Mouse (Mus musculus): Measurements from ENCODE around the gene Pole4.
A peak's percentile ranks its signal among the peaks of the same experiment; 100 is the strongest.

Gene Pole4

DNA sequence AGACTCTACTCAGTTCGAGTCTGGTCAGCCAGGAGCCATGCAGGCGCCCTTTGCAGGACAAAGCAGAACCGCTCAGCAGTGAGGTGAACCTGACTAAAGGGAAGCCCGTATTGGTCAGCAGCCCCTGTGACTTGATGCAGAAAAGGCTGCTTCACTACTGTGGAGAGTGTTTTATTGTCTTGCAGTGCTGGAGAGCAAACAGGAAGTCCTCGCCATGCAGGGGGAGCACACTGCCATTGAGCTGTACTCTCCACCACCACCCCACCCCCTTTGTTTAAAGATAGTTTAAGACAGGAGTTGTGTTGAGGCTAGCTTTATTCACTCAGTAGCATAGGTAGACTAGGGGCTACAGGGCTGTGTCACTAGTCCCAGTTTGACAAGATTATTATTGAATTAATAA is at the start of gene Pole4:
Gene Pole4, minus strand, starts transcription at position 145 of the 400 bp plus-strand sequence.
- no peak for DNase-seq

DNA sequence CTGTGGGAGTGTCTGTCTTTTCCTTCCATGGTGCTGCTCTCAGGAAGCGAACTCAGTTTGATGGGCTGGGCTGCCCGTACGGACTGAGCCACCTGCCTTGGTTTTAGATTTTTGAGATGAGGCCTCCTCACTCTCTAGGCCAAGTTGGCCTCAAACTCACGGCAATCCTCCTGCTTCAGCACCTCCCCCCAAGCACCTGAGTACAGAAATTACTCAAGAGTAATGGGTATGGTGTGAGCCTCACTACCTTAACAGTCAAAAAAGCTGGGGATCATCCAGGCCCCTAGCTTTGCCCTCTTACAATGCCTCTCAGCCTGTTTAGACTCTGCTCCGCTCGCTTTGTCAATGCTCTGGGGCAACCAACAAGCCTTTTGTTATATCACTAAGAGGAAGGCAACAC is 49.6 kb upstream of the Pole4 start:
- DNase-seq: no peak

DNA sequence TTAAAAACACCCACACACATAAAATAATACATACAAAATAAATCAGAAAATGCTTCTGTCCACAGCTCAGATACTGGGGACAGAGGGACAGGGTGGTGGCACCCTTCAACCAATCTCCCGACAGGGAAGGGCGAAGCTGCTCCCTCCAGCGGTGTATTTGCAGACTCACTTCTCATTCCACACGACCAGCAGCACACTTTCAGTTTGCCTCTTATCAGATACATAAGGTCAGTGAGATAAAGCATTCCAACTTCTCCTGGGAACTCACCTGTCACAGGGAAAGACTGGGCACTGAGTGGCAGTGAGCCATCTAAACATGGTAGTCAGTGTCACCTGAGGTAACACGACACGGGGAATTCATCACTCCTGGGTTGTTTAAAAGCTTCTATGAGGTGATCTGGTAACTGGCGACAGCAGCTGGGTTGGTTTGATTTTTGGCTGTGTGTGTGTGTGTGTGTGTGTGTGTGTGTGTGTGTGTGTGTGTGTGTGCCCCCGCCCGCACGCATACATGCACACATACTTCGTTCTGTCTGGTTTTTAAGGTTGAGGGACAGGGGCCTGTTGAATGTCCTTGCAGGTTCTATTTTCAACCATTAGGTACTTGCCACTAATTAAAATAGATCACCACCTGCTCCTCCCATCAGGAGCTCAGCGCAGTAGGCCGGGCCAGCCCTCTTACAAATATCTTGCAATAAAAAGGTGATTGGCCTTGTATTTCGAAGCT is 48.6 kb upstream of the Pole4 start:
- no peak for DNase-seq

DNA sequence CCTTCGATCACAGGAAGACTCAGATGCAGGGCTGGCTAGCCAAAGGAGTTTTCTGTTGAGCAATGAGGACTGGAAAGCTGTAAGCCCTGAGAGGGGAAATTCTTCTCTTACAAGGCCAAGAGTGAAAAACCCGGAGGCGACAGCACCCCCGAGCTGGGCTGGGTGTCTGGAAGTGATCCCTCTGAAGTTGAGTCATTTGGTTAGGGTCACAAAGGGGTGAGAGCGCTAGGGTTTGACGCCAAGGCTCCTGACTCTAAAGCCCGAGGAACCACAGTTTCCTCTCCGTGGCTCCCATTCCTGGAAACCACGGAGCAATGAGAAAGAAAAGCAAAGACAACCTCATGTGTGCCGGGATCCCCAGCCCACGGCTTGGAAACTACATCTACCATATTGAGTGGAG is 47.9 kb upstream of the Pole4 start:
- no peak for DNase-seq

DNA sequence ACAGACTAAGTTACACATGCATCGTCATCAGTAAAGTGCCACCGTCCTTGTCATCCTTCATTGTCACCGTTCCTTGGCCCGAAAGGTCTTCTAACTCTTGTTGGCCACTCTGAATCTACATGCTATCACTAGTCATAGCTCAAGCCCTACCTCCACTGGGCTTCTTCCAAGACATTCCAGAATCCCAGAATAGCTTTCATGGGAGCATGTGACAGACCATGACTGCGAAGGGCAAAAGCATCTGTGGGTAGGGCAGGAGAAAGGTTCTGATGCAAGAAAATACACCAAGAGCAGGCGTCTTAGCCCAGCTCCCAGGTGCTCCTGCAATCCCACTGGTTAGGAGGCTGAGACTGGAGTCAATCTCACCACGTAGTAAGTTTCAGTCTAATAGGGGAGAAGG is 46.6 kb upstream of the Pole4 start:
- DNase-seq: no peak

DNA sequence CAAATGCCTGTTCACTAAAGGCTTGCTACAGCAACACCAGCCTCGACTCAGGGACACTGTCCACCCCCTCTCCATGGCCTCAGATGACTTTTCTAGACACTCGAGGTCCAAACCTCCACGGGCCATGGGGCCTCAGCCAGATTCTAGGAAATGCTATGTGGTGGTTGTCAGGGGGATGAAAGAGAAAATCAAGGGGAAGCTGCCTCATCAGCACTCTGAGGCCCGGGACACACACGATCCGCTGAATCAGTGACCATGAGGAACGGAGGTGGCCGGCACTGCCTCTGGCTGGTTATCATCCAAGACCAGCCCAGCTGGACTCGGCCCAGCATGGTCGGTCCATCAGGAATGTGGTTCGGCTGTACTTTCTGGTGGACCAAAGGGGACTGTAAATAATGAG is 45.9 kb upstream of the Pole4 start:
- no peak for DNase-seq

DNA sequence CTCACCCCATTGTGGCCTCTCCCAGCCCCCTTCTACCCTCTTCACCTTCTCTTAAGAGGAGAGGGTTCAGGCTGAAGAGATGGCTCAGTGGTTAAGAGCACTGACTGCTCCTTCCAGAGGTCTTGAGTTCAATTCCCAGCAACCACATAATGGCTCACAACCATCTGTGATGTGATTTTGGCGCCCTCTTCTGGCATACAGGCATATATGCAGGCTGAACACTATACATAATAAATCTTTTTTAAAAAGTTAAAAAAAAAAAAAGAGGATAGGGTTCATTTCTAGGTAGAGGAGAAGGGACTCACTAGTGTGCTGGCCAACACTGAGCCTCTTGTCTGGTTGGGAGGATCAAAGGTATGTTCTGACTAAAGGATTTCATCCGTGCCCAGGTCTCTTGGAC is 44.9 kb upstream of the Pole4 start:
- no peak for DNase-seq

DNA sequence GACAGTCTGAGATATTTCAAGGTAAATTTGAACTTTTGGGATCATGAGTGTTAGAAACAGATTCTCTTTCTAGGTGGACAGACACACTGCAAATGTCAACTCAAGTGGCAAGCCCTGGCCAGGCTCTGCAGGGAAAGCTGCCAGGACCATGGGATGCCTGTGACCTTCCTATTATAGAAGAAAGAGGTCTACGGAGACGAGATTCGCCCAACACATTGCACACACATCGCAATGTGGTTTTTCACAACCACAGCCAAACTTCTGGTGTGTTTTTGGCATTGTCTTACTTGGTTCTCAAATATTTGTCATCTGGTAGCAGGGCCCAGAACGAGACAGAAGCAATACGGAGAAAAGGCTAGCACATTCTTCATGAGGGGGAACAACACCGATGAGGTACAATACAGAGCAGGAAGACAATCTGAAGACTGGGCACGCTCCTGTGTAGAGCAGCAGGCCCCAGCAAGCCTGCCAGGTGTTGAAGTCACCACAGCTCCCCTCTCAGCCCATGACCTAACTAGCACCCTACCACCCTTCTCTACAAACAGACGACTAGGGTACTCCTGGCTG is 43.0 kb upstream of the Pole4 start:
- no peak for DNase-seq

DNA sequence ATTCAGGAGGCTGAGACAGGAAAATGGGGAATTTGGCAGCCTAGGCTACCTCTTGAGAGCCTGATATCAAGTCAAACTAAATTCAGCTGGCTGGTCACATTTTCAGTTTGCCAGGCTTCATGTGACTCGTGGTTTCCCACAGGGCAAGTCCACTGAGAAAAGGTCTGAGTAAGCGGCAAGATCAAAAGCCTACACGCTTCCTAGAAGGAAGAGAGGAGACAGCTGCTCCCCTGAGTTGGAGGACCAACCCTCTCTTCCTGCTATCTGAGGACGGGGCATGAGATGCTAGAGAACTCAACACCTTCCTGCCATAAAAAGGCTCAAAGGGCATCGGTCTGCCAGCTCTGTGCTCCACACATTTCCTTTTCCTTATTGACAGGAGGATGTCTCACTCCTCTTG is 41.9 kb upstream of the Pole4 start:
- DNase-seq: no peak

DNA sequence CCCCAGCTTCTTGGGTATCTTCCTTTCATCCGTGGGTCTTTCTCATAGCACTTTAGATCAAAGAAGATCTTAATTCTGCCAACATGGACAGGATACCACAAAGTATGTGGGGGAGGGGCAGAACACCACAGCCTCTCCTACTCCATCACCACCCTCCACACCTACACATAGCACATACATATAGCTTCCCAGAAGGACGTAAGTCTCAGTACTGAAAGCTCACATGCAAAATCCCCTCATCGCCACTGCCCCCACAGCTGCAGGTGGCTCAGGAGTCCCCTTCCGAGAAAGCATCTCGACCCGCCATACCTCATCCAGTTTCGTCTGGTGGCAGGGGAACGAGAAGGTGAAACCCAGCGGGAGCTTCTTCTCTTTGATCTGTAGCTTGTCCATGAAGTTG is 39.4 kb upstream of the Pole4 start:
- no peak for DNase-seq

DNA sequence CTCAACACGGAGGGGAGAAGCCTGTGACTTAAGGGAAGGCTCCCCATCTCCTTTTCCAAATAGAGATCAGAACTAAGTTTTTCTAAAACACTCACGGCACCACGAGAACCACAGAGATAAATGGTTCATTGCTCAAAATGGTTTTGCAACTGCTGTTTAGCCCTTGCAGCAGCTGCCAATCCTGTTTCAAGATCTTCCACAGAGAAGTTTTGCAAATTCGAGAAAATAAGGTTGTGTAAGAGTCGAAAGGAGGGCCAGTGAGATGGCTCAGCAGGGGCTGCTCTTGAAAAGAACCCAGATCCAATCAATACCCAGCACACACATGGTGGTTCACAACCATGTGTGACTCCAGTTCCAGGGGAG is 36.3 kb upstream of the Pole4 start:
- no peak for DNase-seq

DNA sequence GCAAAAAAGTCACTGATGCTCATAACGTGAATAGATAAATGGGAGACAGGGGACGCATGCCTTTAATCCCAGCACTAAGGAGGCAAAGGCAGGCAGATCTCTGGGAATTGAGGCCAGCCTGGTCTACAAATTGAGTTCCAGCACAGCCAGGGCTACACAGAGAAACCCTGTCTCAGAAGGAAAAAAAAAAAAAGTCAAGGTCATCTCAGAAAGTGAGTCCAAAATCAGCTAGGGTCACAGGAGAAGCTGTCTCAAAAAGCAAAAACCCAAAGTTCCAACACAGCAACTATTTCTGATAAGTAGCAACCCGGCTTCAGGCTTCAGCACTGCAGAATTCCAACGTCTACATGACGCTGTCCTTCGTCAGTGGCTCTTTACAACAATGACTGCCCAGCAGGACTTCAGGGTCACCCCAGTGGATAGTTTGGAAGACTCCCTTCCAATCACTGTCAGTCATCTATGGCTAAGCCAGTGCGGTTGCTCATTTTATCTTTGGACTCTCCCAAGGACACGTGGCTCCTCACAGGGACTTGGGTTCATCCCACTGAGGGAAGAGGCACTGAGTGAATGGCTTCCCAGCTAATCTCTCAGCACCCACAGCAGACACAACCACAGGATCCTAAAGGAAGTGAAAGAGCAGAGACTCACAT is 35.8 kb upstream of the Pole4 start:
- DNase-seq: no peak

DNA sequence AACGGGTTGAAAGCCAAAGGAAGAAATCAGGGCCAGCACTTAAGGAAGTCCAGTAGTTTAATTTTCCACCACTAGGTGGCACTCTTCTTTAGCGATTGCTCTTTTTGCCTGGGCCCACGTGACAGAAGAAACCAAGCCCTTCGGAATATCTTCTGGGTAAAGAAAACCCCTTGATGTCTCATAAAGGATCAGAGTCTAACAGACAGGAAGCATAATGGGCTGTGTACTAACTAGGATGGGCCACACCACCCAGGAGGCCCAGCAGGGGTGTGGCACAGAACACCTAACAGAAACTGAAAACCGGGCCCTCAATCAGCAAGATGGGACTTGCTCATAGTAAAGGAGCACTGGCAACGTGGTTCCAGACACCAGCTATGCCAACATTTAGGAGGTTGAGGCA is 35.1 kb upstream of the Pole4 start:
- peak; percentile 76 for DNase-seq

DNA sequence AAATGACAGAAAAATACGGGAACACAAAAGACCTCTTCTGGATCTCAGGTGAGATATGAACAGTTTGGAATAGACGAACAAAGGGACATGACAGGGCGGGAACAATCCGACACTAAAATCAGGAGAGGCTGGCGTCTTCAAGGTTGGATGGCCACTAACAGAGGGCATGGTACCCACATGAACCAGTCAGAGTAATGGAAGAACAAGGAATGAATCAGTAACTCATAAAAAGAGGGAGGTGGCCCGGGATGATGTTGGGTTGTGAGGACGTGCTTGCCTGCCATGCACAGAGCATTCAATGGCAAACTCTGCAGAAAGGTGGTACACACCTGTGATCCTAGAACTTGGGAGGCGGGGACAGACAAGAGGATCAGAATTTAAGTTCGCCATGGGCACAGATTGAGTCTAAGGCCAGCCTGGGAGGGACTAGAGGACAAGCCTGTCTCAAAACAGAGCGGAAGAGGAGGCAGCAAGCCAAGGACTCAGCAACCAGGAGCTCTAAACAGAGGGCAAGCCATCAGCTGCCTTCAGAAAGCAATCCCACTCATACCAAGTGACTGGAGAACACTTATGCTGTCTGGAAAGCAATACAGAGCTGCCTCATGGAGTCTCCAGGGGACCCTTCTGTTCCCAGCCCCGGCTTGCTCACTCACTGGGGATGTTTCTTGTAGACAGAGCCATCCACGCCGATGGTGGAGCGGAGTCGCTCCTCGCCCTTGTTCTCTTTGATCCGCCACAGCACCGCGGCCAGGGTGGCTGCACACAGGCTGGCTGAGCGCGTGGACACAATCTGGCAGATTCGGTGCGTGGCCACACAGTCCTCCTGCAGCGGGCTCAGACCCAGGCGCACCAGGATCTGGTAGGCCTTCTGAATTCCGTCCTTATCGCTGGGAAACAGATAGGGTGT is 32.7 kb upstream of the Pole4 start:
- no peak for DNase-seq

DNA sequence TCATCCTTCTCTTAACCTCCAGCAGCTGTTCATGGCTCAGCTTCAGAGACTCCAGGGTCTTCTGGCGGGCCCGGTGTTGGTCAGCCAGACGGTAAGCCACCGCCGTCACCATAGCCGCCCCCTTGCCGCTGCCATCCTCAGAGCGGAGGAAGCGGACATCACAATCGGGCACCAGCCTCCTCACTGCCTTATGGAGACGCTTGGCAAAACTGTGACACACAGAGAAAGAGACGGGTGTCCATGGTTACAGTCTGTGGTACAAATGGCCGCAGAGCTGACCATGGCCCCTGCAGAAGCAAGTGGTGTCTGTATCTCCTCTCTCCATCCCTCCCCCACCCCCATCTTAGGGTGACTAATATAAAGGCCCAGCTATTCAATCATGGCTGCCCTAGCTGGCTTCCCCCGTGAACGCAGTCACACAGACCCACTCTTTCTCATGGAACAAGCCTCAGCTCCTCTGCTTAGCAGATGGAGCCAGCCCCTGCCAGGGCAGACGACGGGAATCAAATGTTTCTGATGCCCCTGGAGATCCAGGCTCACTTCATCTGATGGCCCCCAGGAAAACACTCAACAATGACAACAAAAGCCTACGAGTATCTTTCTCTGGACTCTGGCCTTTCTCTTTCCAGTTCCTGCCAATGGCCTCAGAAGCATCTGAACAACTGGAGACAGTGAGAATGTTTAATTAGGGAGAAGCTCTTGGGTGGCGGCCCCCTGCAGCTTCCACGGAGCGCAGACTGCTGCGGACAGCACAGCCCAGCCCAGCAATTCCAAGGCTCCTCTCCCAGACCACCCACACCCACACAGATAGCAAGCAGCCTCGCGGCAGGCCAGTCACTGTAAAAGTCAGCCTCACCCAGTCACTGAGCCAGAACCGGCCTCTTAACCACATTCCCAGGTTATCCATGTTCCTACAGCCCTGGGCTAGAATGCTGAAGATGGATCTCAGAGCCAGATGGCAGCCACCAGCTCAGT is 31.7 kb upstream of the Pole4 start:
- no peak for DNase-seq

DNA sequence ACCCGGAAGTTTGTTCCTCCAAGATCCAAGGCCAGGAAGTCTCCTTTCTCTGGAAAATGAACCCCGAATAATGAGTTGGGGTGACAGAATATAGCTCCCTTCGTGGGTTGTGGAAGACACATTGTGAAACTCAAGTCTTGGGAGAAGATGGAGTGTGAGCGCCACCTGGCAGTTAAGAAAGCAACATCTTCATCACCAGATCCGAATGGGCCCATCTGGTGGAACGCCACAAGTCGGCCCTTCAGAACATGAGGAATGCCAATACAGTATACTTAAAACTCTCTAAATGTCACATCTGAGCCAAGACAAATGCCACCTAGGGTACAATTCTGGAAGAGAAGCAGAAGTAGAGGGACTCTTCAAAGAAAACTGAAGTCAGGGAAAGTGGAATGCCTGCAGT is 30.2 kb upstream of the Pole4 start:
- no peak for DNase-seq

DNA sequence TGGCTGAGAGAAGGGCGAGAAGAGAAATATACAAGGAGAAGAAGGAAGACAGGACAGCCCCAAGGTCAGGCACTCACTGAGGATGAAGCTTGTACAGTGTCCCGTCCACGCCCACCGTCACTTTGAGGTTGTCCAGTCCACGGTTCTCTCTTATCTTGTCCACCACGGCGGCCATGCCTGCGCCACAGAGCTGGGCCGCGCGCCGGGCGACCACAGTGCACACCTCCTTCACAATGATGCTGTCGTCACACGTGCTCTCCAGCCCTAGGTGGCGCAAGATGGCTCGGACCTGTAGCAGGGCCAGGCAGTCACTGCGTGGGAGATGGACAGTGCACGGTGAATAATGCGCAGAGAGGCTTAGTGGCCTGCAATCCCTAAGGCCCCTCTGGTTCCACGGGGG is 23.5 kb upstream of the Pole4 start:
- DNase-seq: no peak

DNA sequence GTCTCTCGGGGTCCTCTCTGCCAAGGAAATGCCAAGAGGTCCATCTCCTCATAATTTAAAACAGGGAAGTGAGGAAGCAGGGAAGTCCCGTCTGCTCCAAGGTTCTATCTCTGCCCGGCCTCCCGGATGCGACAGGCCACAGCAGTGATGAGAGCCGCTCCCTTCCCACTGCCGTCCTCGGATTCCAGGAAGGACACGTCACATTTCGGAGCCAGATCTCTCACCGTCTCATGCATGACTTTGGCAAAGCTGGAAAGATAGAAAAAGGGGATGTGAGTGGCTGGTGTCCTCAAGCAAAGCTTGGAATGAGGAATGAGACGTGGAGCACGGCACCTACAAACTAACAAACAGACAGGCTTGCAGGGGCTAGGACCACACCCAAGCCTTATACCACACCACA is 22.0 kb upstream of the Pole4 start:
- DNase-seq: no peak

DNA sequence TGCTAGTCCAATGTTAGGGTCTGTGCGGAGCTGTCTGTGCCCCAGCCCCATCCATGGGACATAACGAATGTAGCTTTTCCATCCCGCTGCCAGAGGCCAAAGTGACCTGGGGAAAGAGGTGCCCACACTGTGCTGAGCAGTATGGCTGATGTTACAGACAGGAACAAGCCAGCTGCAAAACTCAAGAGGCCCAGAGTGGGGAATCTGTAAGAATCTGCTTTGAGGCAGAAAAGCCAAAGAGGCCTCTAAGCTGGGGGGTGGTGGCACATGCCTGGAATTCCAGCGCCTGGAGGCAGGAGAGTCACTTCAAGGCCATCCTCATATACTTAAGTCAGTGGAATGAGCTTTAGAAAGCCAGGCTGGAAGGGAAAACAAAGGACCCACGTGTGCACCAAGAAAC is 18.2 kb upstream of the Pole4 start:
- DNase-seq: no peak

DNA sequence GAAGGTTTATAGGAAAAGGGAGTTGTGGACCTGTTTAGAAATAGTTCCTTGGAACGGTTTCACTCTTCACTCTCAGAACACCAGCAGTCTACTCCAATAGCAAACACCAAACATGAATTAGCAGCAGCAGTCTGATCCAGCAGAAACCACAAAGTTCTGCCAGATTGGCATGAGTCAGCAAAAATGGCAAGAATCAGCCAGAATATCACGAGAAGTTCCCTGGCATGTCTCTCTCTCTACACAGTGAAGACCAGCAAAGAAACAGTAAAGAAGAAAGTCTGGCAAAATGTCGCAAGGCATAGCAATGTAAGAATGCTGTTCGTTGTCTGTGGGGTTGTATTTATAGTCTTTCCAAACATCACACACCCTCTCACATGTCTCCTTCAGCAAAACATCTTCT is 11.0 kb upstream of the Pole4 start:
- DNase-seq: no peak

DNA sequence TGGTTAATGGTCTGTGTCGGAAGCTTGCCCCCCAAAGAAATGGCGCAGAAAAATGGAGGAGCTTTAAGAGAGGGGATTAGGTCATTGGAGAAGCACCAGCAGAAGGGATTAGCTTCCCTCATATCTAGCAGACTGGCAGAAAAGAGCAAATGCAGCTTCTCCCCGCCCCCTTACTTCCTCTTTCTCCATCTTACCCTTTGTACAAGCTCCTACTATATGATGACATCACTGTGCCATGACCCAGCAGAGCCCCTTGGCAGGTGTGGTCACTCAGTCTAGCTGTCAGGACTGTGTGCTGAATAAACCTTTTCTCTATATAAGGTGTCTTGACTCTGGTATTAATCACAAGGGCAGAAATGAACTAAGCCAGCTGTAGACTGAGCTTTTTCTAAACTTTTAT is 10.5 kb upstream of the Pole4 start:
- DNase-seq: no peak

DNA sequence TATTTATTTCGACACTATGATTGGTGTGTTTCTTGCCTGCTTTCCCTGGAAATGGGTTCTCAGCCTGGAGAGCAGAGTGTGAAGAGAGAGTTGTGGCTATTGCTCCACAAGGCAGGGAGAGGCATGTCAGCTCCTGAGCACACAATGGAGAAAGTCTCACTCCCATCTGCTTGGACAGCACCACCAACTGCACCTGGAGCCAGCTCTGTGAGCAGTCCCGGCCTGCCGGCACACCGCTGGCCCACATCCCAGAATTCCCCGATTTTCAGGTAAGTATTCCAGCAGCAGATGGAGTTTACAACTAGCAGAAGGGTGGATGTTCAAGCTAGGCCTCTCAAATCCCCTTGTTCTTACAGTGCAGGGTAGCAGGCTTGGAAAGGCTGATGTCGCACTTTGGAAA is 10.1 kb upstream of the Pole4 start:
- DNase-seq: no peak

DNA sequence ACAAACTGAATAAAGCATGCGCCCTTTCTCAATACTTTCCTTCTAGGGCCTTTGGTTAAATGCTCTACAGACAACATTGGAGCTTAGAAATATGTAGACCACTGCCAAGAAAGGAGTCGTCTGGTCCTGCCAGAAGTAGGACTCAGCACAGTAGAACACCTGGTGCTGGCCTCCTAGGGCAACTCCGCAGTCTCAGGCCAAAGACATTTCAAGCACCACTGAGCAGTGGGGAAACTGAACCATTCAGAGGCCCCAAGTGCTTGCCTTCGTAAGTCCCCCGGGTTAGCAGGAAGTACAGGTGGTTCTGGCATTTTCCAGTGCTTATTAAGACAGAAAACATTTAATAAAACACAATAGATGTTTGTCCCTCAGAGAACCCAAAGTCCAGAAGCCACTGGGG is 9.7 kb upstream of the Pole4 start:
- no peak for DNase-seq

Measured in thymus, postnatal 14 days (tissue).